Mouse (Mus musculus) common myeloid progenitor, adult 5-6 weeks (primary cell): Measurements from ENCODE around the gene Rfx4. TPM values are rescaled to one million over a fixed set of nuclear protein-coding genes. Genes with fewer than 3 reads are reported as not detected.

ENCODE experiments used
- ATAC-seq: replicated peaks from 2 replicates; pipeline ENCODE4 v1.8.0; 2016; ENCODE audit warnings: low read depth, mild to moderate bottlenecking, moderate TSS enrichment, inconsistent platforms; ENCODE audit not compliant: poor library complexity, severe bottlenecking
- total RNA-seq: library from RNA; stranded (forward); fragments of 200-1000, 187-1606 nt; gene quantifications from 2 replicates; pipeline ENCODE4 v1.2.3, GENCODE M21; 2017

The Rfx4 gene
- total RNA-seq, 1 experiment from 2014 or later, result not detected

DNA sequence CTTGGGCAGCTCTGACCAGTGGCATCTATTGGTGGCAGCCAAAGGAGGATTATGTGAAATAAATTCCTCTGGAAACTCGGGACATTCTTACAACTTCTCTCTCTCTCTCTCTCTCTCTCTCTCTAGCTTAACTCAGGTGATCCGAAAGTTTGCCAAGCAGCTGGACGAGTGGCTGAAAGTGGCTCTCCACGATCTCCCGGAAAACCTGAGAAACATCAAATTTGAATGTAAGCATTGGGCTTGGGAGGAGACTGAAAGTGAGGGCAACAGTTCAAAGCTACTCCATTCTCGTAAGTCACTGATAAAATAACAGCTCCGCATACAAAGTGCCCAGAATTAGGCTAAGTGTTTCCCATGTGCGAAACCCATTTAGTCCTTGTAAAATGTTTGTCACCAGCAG, 102.5 kb downstream of the Rfx4 start:
- no peak for ATAC-seq

DNA sequence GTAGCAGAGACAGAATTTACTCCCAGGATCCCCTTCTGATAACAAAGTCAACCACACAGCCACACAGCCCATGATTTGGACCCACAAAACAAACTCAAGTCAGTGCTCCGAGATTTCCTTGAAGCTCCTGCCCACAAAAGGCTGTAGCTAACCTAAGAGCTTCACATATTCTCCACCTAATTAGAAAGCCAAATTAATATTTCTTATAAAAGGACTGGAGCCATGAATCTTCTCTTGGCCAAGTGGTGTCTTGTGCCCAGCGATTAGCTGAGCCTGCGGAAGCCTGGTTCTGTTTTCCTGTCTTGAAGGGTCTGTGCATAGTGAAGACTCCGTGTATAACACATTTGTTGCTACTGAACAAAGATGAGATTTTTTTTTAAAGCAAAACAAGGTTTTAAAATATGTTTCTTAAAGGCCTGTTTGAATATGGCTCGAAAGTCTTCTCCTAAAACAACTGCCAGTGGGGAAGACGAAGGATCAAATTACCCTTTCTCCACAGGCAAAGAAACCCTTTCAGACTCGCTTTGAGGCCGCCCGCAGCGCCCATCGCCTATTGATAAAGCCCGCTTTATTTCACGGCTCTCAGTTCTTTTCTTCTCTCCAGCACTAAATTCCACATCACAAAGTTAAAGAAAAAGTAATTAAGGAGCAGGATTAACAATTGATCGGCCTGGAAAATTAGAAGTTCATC, 103.1 kb downstream of the Rfx4 start:
- no peak for ATAC-seq

DNA sequence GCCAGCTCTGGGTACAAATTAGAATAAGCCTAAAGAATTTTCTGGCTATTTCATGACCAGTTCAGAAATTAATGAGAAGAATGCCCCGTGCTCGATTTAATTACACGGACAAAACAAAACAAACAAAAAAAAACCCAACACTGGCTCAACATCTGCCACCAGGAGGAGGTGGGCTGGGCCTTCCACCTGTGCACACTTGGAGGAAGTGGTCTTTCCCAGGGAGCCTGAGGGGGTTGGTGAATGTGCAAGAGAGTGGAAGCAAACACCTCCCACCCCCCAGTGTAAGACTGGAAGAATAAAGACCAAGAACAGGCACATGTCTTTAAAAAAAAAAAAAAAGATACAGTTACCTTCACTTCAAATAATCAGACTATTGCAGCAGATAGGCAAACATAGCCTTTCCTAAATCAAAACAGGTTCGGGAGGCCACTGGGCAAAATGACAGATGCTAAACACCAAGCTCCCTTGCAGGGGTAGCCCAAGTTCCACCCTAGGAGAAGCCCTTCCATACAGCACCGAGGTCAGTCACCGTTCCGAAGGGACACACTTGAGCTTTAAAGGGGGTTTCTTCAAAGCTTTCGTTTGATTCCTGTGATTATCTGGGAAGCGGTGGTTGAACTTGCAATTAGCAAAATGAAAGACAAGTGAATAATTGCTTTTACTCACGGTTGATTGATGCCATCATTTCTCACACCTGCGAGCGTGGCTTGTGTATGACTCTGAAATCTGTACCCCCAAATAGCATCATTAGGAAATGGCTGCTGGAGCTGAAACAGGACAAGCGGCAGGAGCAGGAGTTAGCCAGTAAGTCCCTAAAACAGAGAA, 103.9 kb downstream of the Rfx4 start:
- ATAC-seq, result no peak

DNA sequence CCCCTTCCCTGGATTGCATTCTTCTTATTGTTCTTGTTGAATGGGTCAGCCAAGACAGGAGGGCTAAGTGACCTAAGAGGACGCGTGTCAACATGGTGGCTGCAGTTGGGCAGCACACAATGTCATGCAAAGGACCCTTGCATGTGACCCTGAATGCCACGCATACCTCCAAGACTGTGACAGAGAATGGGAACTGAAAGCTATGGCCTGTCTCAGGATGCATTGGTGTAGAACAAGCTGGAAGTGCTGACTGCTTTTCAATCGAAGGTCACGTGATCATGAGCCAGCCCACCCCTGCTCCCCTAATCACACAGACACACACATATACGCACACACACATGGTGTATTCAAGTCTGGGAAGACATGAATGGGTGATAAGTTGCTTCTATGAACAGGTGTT, 107.6 kb downstream of the Rfx4 start:
- ATAC-seq, result no peak

DNA sequence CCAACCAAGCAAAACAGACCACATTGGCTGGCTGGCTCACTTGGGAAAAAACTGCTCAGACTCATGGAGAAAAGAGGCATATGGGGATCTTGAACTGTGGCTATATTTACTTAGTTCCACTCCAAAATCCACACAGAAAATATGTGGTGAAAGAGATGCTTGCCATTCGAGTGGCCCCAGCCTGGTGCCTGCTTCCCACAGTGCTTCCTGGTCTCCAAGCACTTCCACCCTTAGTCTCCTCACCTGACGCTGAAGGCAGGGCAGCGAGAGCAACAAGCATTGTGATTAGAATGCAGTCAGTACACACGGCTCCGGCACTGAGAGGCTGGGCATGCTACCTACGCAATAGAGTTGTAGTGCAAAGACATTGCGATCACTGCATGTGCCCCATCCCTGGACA, 111.7 kb downstream of the Rfx4 start:
- ATAC-seq, result no peak

DNA sequence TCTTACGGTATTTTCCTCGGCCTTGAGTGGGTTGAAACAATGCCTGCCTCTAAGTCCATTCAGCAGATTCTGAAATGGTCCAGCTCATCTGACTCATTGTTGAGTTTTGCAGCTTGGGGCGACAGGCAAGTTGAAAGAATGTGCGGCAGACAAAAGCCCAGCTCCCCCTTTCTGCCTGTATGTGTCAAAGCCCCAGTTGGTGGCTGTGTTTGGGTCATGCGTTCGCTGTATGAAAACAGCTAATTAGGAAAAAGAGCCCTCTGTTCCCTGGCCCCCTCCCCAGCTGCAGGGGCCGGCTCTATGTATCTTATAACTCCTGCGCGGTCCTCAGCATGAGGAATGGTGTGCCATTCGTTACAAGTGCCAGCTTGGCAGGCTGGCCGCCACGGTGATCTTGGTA, 115.4 kb downstream of the Rfx4 start:
- no peak for ATAC-seq

DNA sequence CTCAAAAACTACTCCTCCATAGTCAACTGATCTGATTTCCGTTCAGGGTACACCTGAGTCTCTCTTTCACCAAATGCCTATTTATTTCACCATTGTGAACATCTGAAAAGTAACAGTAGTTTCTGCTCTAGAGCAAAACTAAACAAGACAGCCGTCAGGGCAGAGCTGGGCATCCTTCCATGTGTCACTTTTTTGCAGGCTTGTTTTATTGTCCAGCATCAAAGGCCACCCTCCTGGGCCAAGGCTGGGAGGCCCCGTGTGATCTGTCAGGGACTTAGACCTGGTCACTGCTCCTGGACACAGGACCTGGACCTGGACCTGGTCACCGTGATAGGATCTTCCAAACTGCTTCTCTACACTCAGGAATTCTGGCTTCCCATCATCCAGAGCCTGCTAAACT, 116.1 kb downstream of the Rfx4 start:
- no peak for ATAC-seq

DNA sequence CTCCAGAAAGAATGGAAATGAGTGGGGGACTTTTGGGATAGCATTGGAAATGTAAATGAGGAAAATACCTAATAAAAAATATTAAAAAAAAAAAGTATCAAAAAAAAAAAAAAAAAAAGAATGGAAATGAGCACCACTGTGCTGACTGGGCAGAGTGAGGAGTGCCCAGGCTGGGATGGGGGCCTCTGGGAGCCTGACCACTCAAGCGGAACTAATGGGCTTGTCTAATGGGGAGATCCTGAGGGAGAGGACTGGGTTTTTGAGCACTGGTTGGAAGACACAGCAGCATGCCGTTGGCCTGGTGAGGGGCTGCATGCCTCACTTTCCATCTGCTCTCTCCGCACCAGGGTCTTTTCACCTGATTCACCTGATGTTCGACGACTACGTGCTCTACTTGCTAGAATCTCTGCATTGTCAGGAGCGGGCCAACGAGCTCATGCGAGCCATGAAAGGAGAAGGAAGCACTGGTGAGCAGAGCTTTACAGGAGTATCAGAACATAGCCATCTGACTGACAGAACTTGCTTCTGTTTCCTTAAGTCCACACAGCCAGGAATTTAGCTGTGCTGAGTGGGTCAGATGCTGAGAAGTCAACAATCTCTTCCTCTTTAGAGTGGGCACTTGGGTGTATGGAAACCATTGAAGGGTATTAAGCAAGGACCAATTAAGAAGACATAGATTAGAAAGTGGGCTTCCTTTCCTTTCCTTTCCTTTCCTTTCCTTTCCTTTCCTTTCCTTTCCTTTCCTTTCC, 124.1 kb downstream of the Rfx4 start:
- peak; percentile 36; the same call in 1 of the 2 replicates for ATAC-seq

DNA sequence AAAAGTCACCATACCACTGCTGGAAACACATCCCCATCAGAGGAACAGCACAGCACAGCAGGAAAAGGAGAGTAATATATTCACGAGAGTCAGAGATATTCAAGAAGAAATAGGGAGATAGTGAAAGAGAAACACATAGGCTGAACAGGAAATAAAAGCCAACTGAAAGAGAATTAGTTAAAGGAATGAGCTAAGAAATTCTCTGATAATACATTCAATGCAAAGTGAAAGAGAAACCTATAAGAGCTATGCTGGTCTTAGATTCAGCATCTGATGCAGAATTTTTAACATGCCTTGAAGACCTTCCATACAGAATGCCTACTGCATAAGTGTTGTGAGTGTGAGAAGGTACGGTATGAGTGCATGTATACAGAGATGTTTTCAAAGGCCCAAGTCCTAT, 126.7 kb downstream of the Rfx4 start:
- no peak for ATAC-seq

DNA sequence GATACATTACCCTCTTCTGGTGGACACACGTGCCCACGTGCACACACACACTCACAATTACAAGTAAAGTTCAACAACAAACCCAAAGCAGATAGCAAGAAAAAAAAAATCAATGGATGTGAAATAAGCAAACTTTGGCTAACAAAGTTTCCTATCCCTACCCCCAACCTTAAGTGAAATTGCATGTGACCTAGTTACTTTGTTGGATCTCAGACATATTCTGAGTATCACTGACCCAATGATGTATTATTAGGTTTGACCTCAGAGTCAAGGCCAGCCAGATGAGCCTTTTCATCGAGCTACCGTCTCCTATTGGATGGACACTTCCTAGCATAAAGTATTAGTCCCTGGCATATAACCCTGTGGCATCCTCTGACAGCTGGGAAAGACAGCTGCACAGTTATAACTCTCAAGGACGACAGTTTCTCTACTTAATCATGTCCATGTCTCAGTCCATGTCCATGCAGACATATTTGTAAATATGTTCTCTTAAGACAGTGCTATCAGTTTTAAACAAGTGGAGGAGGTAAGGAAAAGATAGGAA, 129.6 kb downstream of the Rfx4 start:
- ATAC-seq, result no peak

DNA sequence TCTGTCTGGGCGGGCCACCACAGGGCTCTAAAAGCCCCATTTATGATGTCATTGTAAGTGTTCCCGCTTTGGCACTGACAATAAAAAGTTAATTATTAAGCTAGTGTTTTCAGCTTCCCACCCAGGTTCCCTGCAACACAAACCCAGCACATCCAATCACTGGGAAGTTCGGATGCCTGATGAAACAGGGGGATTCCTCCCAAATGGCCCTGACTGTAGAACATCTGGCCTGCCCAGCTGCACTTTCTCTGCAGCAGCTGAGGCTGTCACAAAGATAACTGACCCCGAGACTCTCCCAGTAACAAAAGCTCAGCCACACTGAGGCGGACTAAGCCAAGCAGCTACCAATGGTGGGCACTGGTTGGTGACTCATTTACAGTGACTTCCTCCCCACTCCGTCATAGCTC, 130.4 kb downstream of the Rfx4 start:
- peak; percentile 77 for ATAC-seq

DNA sequence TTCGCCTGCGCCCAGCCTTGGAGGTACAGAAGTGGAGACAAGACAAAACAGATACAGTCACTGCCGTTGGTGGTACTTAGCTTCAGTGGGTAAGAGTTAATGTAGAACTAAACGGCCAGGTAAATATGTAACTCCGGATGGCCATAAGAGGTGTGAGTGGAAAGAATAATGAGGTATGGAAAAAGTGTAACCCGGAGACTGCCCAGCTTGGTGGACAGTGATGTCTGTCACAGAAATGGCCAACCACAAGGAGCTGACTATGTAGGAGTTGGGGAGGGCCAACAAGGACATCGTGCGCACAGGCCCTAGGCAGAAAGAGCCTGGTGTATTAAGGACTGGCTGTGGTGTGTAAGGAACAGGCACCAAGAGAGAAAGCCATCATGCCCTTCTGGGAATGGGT, 130.9 kb downstream of the Rfx4 start:
- ATAC-seq, result no peak

DNA sequence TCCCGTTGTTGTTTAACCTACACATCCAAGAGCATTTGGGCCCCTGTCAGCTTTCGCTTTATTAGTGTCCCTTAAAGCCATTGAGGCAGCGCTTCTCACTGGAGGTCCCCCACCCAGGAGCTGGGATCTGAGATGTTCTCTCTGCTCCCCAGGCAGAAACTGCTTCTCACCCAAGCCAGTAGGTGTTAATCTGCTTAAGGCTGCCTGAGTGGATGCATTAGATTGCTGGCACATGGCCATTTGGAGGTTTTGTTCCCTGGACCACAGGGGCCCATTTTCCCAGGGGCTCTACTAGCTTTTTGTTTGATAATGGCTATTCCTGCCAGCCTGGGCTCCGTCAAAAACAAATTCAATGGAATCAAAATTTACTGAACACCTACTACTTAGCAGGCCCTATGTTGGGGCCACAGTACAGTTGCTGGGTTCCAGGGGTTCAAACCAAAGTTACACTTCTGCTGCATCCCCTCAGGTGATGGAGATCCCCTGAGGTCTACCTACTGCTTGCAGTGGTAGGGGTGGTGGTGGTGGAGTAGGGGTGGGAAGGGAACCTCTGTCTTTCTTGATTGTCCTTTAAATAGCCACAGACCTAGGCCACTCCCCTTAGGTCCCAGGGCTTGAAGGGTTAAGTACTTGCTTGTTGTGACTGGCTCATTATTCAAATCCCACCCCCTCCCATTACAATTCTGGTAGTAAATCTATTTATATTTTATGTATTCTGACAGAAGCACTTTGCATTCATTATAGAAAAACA, 133.4 kb downstream of the Rfx4 start:
- no peak for ATAC-seq

DNA sequence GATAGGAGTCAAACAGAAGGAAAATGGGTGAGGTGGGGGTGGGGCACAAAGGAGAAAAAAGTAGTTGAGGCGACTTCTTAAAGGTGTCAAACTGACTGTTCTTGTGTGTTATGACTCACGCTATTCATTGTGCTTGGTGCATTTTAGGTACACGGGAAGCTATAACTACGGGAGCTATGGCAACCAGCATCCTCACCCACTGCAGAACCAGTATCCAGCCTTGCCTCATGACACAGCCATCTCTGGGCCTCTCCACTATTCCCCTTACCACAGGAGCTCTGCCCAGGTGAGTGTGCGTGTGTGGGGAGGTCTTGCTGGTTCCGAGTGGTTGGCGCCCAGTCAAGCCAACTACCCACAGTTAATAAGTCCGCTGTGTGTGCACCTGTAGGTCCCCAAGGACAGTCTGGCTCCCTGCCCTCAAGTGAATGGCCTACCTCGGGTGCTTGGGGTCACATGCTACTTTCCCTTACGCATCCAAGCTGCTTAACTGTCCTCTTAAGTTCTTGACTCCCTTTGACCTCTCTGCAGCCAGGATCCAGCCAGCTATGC, 140.0 kb downstream of the Rfx4 start:
- no peak for ATAC-seq

DNA sequence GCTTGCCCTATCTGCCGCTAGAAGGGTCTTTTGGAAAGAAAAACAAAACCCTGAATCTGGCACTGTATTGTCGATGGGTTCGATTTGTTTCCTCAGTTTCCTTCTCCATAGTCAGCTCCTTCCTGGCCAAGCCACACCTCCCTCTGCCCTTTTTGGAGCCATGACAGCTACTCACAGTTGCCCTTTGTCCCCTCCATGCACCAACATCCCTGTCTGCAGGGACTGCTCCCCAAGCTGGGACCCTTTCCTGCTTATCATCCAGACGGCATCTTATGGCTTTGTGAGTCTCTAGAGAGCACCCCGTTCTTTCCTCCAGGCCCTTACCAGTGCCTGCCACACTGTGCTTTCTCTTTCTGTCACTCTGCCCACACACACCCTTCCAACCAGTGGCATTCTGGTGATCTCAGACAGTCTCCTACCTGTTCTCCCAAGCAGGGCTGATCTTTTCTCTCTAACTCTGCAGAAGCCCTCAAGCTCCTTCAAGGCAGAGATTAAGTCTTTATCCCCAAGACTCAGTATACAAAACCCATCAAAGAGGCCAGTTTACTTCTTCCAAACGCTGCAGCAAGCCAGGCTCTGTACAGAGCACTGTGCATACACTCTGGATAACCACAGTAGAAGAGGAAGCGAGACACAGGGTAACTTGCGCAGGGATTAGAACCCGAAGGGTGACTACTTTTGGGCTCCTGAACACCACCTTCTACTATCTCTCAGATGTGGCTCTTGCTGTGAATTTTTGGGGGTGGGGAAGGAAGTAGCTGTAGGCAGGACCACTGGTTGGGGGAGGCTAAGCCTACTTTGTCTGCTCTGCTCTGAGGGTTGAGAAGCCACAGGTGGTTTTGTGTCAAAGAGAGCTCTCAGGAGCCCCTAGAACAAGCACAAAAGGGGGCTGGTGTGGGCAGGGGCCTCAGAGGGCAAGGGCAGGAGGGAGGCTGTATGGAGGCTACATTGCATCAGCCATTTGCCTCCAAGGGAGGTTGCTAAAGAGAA, 141.4 kb downstream of the Rfx4 start:
- peak; percentile 52 for ATAC-seq

DNA sequence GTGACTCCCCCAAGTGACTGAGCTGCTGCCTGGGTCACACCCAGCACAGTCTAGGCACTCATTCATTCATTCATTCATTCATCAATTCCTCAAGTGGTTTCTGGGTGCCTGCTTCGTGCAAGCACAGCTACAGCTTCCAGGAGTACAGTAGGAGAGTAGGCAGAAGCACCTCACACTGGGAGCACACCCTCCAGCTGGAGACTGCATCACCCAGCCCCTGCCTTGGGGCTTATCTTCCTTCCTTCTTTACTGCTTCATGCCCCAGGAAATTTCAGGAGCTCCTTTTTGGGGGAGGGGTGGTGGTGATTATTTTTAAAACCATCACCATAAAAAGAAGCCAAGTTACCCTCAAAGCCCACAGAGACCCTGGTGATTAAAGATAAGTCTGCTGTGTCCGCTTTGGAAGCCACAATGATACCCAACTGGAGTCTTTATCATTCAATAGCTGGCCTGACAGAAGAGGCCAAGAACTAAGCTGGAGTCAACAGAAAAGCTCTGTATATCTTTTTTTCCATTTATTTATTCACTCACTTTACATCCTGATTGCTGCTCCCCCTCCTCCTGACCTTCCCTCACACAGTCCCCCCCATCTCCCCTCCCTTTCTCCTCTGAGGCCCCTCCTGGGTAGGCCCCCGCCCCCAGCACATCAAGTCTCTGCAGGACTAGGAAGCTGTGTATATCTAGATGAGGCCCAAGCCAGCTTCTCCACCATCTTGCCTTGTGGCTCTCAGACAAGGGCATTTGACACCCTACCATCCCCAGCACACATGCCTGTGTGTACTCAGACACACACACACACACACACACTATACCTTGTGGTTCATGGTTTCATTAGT, 142.5 kb downstream of the Rfx4 start:
- peak; percentile 70 for ATAC-seq

DNA sequence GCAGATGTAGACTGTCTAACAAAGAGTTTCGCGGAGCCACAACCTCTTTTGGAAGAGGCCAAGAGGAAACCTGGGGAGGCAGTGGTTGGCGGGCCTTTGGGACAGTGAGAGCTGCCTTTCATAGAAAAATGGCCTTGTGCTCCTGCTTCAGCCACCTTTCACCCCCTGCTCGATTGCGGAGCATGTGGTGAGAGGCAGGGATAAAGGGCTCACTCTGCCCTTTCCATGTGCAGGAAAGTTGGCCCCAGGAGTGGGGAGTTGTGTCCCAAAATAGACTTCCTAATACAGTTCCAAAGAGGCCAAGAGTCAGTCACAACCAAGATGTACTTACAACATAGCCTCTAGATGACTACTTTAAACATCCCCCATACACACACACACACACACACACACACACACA, 145.8 kb downstream of the Rfx4 start:
- ATAC-seq, result no peak

DNA sequence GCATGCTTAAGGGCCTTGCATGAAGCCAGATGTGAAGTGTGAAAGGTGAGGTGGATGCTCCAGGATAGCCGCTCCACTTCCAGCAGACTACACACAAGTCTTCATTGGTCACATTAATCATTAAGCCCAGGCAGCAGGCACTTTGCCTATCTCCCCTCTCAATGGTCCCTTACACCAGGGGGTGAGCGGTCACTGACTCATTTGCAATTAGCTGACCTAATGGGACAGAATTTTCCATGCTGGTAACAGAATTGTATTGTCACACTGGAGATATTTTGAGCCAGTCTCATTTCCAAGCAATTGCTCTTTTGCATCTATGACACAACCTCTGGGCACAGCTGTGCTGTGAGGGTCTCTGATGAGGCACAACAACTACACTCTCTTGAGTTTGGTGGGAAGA, 146.4 kb downstream of the Rfx4 start:
- no peak for ATAC-seq
